10 mouse cellular contexts compared by ENCODE assay signal in genomic region chr2:134017109-134017508, GRCm38 (mm10).
DNase-seq lines count a peak whose midpoint lies in the region; ATAC-seq and TF ChIP-seq lines count a peak whose summit lies in the region.
"Had no signal": no experiment of that assay in that cellular context is flagged by ENCODE, and none has a peak within 500 bp of the region (broad histone marks: within the 10 kb centered on the region; RNA-seq: fewer than 3 reads in every experiment).

No protein-coding gene starts in this region.

- no peak overlapping the region for H3K27ac ChIP-seq in forebrain, embryonic 11.5 days (ENCODE audit: low read depth, low read length)
- H3K27ac ChIP-seq in forebrain, embryonic 10.5 days, result no peak overlapping the region
- no peak overlapping the region for H3K27ac ChIP-seq in neural tube, embryonic 12.5 days
- H3K27ac ChIP-seq in neural tube, embryonic 15.5 days (replicated peaks), result no peak overlapping the region
- H3K27ac ChIP-seq in forebrain, embryonic 12.5 days, result no peak overlapping the region
- H3K27ac ChIP-seq in layer of hippocampus, adult 2 months, result no peak overlapping the region
- H3K27ac ChIP-seq: limb, embryonic 12.5 days had no signal

- H3K27me3 ChIP-seq in forebrain, embryonic 11.5 days (ENCODE audit: control insufficient read depth, insufficient read depth, low read length), result no peaks in the 10 kb centered on the region
- H3K27me3 ChIP-seq in forebrain, embryonic 10.5 days (ENCODE audit: poor library complexity, severe bottlenecking), result no peaks in the 10 kb centered on the region
- H3K27me3 ChIP-seq in neural tube, embryonic 12.5 days (replicated peaks), result no peaks in the 10 kb centered on the region
- H3K27me3 ChIP-seq in neural tube, embryonic 15.5 days (replicated peaks), result no peaks in the 10 kb centered on the region
- H3K27me3 ChIP-seq in forebrain, embryonic 12.5 days, result no peaks in the 10 kb centered on the region
- H3K27me3 ChIP-seq: limb, embryonic 12.5 days had no signal

- no peaks in the 10 kb centered on the region for H3K36me3 ChIP-seq in forebrain, embryonic 11.5 days (ENCODE audit: control insufficient read depth, insufficient read depth, low read length)
- H3K36me3 ChIP-seq in forebrain, embryonic 10.5 days (replicated peaks), result no peaks in the 10 kb centered on the region
- H3K36me3 ChIP-seq in neural tube, embryonic 12.5 days, result no peaks in the 10 kb centered on the region
- no peaks in the 10 kb centered on the region for H3K36me3 ChIP-seq in neural tube, embryonic 15.5 days
- H3K36me3 ChIP-seq in forebrain, embryonic 12.5 days (replicated peaks), result no peaks in the 10 kb centered on the region
- H3K36me3 ChIP-seq: G1E; limb, embryonic 12.5 days had no signal

- no peaks in the 10 kb centered on the region for H3K4me1 ChIP-seq in forebrain, embryonic 11.5 days (replicated peaks; ENCODE audit: control insufficient read depth, insufficient read depth, low read length)
- no peaks in the 10 kb centered on the region for H3K4me1 ChIP-seq in forebrain, embryonic 10.5 days
- H3K4me1 ChIP-seq in neural tube, embryonic 12.5 days, result no peaks in the 10 kb centered on the region
- no peaks in the 10 kb centered on the region for H3K4me1 ChIP-seq in neural tube, embryonic 15.5 days
- no peaks in the 10 kb centered on the region for H3K4me1 ChIP-seq in forebrain, embryonic 12.5 days

- peak; percentile 79 for ATAC-seq in forebrain, embryonic 11.5 days (replicated peaks; ENCODE audit: low FRiP score)
- 0 out of 2 replicates have a peak, but pooled peaks have one; percentile 41 for ATAC-seq in neural tube, embryonic 12.5 days (ENCODE audit: low FRiP score, low read depth)
- no peak for ATAC-seq in neural tube, embryonic 15.5 days (ENCODE audit: low FRiP score)
- 0 out of 2 replicates have a peak, but pooled peaks have one; percentile 46 for ATAC-seq in forebrain, embryonic 12.5 days (ENCODE audit: low FRiP score)
- no peak for ATAC-seq in erythroblast, adult 5-6 weeks (replicated peaks; ENCODE audit: low FRiP score, poor library complexity, severe bottlenecking)

- no peak overlapping the region for H3K4me2 ChIP-seq in forebrain, embryonic 11.5 days (ENCODE audit: low read depth, low read length, severe bottlenecking)
- H3K4me2 ChIP-seq in neural tube, embryonic 12.5 days (replicated peaks), result no peak overlapping the region
- no peak overlapping the region for H3K4me2 ChIP-seq in neural tube, embryonic 15.5 days
- no peak overlapping the region for H3K4me2 ChIP-seq in forebrain, embryonic 12.5 days
- H3K4me2 ChIP-seq: limb, embryonic 12.5 days had no signal

- no peak overlapping the region for H3K4me3 ChIP-seq in forebrain, embryonic 11.5 days (ENCODE audit: low read depth, low read length)
- H3K4me3 ChIP-seq in forebrain, embryonic 10.5 days, result no peak overlapping the region
- no peak overlapping the region for H3K4me3 ChIP-seq in neural tube, embryonic 12.5 days
- H3K4me3 ChIP-seq in neural tube, embryonic 15.5 days (replicated peaks), result no peak overlapping the region
- H3K4me3 ChIP-seq in forebrain, embryonic 12.5 days (replicated peaks), result no peak overlapping the region
- no peak overlapping the region for H3K4me3 ChIP-seq in layer of hippocampus, adult 2 months
- H3K4me3 ChIP-seq: limb, embryonic 12.5 days had no signal

- no peak for DNase-seq in forebrain, embryonic 11.5 days (ENCODE audit: low spot score)
- DNase-seq in forebrain, embryonic 10.5 days (ENCODE audit: extremely low spot score, low spot score), result no peak
- peak; percentile 4 to 43 for DNase-seq in layer of hippocampus, adult 2 months (ENCODE audit: low spot score in 2 of 2)
- peak; percentile 49 to 63 for DNase-seq in right cerebral cortex, adult 2 months (ENCODE audit: low spot score in 2 of 2)

- H3K9ac ChIP-seq in forebrain, embryonic 11.5 days (ENCODE audit: low read length), result no peak overlapping the region
- no peak overlapping the region for H3K9ac ChIP-seq in neural tube, embryonic 12.5 days
- no peak overlapping the region for H3K9ac ChIP-seq in neural tube, embryonic 15.5 days (replicated peaks)
- H3K9ac ChIP-seq in forebrain, embryonic 12.5 days, result no peak overlapping the region
- H3K9ac ChIP-seq: limb, embryonic 12.5 days had no signal

- TF ChIP-seq CTCF in layer of hippocampus, adult 2 months (conservative IDR thresholded peaks at IDR 0.05), result peak; percentile 88

- H3K9me3 ChIP-seq in forebrain, embryonic 11.5 days (ENCODE audit: control insufficient read depth, low read length), result no peaks in the 10 kb centered on the region
- H3K9me3 ChIP-seq in forebrain, embryonic 10.5 days, result no peaks in the 10 kb centered on the region
- H3K9me3 ChIP-seq in neural tube, embryonic 12.5 days, result no peaks in the 10 kb centered on the region
- no peaks in the 10 kb centered on the region for H3K9me3 ChIP-seq in neural tube, embryonic 15.5 days (replicated peaks)
- no peaks in the 10 kb centered on the region for H3K9me3 ChIP-seq in forebrain, embryonic 12.5 days
- H3K9me3 ChIP-seq: limb, embryonic 12.5 days had no signal

Comparison
In these comparisons a context has a peak if more than half of its experiments do, and no peak if none do; other contexts are left out.
1. ATAC-seq: peak in forebrain, embryonic 11.5 days (single experiment), neural tube, embryonic 12.5 days (single experiment) and forebrain, embryonic 12.5 days (single experiment); none in neural tube, embryonic 15.5 days (single experiment) and erythroblast, adult 5-6 weeks (single experiment).
2. DNase-seq: peak in layer of hippocampus, adult 2 months (2 of 2) and right cerebral cortex, adult 2 months (2 of 2); none in forebrain, embryonic 11.5 days (single experiment) and forebrain, embryonic 10.5 days (single experiment).